Mouse (Mus musculus): ENCODE results near the gene Krt7. TPM values are rescaled to one million over a fixed set of nuclear protein-coding genes. Genes with fewer than 3 reads are reported as not detected.

Gene Krt7
- polyA plus RNA-seq, 1 experiment from 2014 or later, result 0.46 TPM

- 90% methylated on average over 2 of the region's 2 CpGs for WGBS
- H3K4me2 ChIP-seq (replicated peaks), result no peak overlapping the region
- H3K36me3 ChIP-seq, result no peaks in the 10 kb centered on the region
- H3K9ac ChIP-seq (replicated peaks), result no peak overlapping the region
- no peaks in the 10 kb centered on the region for H3K27me3 ChIP-seq
- H3K4me1 ChIP-seq, result peaks cover 9% of the 10 kb centered on the region; the same call in 1 of the 2 replicates
- ATAC-seq (replicated peaks), result no peak
- H3K4me3 ChIP-seq, result no peak overlapping the region
- no peaks in the 10 kb centered on the region for H3K9me3 ChIP-seq
- H3K27ac ChIP-seq (replicated peaks), result no peak overlapping the region
Observed at GRCm38 (mm10) chr15:101455292-101455691, 44.4 kb downstream of the Krt7 start.

GRCm38 (mm10) chr15:101455891-101456290 lies 45.0 kb downstream of the Krt7 start:
- 89% methylated on average over 6 of the region's 6 CpGs for WGBS
- H3K9ac ChIP-seq (replicated peaks), result no peak overlapping the region
- ATAC-seq (replicated peaks), result no peak
- H3K36me3 ChIP-seq, result no peaks in the 10 kb centered on the region
- H3K27ac ChIP-seq (replicated peaks), result no peak overlapping the region
- H3K4me1 ChIP-seq, result peaks cover 9% of the 10 kb centered on the region; the same call in 1 of the 2 replicates
- no peaks in the 10 kb centered on the region for H3K9me3 ChIP-seq
- H3K4me3 ChIP-seq, result no peak overlapping the region
- no peaks in the 10 kb centered on the region for H3K27me3 ChIP-seq
- no peak overlapping the region for H3K4me2 ChIP-seq (replicated peaks)

DNA sequence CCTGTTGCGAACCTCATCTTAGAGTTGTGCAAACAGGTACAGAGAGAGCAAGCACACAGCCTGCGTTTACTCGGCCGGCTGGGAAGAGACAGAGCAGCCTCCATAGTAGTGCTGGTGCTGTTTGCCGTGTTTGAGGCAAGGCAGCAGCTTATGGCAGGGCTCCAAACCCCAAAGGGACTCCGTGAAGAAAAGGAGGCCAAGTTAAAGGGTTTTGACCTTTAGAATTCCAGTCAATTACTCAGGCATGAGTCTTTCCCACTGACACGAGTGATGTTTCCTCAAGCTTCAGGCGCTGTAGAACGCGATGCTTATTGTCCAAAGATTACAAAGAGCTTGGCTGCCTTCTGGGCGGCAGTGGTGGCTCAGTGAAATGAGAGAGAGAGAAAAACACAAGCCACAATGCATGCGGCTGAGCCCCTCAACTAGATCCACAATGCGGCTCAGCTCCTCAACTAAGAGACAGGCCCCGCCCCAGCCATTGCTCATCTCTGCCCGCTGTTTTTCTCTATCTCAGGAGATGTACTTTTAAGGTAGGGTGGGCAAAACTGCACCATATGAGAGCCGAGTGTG lies 47.6 kb downstream of the Krt7 start:
- no peaks in the 10 kb centered on the region for H3K27me3 ChIP-seq
- no peak for ATAC-seq (replicated peaks)
- 34% methylated on average over 16 of the region's 16 CpGs for WGBS
- no peaks in the 10 kb centered on the region for H3K36me3 ChIP-seq
- H3K9me3 ChIP-seq, result no peaks in the 10 kb centered on the region
- no peak overlapping the region for H3K9ac ChIP-seq (replicated peaks)
- H3K4me1 ChIP-seq, result peaks cover 9% of the 10 kb centered on the region; the same call in 1 of the 2 replicates
- 0 out of 2 replicates have a peak overlapping the region, but pooled peaks have one; percentile 7 for H3K4me2 ChIP-seq (replicated peaks)
- H3K27ac ChIP-seq (replicated peaks), result no peak overlapping the region
- no peak overlapping the region for H3K4me3 ChIP-seq

GRCm38 (mm10) chr15:101459283-101459682 lies 48.4 kb downstream of the Krt7 start:
- Histone ChIP-seq H3K4me2 (replicated peaks) (no peak overlapping the region), H3K4me3 (no peak overlapping the region), H3K27me3 (no peaks in the 10 kb centered on the region), H3K9me3 (no peaks in the 10 kb centered on the region), H3K4me1 (peaks cover 9% of the 10 kb centered on the region; the same call in 1 of the 2 replicates), H3K9ac (replicated peaks) (no peak overlapping the region), H3K36me3 (no peaks in the 10 kb centered on the region), H3K27ac (replicated peaks) (no peak overlapping the region)
- ATAC-seq (replicated peaks), result no peak
- 84% methylated on average over 14 of the region's 14 CpGs for WGBS

DNA sequence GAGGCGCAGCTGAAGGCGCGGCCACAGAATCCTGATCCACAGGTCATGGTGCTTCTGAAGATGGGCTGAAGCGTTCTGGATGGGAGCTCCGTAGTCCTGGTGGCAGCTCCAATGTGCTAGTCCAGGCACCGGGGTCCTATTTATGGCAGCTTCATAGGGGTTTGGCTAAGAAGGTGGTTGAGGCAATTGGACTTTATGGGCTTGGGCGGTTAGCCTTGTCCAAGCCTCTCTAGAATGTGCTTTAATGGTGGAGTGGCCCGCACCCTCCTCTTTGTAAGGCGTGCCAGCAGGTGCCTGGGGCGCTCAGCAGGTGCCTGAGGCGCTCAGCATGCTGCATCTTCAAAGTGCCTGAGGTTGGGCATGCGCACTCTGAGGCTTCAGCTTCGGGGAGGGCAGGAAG lies 52.8 kb downstream of the Krt7 start, which contains the start of gene Krt81:
Gene Krt81, minus strand, starts transcription at position 101 of the 400 bp plus-strand sequence.
- no peaks in the 10 kb centered on the region for H3K36me3 ChIP-seq
- no peak within 1 kb of the TSS for H3K4me3 ChIP-seq
- H3K4me1 ChIP-seq, result peaks cover 2% of the 10 kb centered on the region; the same call in 1 of the 2 replicates
- no peak within 1 kb of the TSS for H3K4me2 ChIP-seq (replicated peaks)
- H3K9ac ChIP-seq (replicated peaks), result no peak within 1 kb of the TSS
- no peak for ATAC-seq (replicated peaks)
- no peaks in the 10 kb centered on the region for H3K9me3 ChIP-seq
- no peaks in the 10 kb centered on the region for H3K27me3 ChIP-seq
- WGBS, result 87% methylated on average over 13 of the region's 13 CpGs
- H3K27ac ChIP-seq (replicated peaks), result no peak within 1 kb of the TSS

- H3K27ac ChIP-seq (replicated peaks), result no peak overlapping the region
- no peak overlapping the region for H3K4me2 ChIP-seq (replicated peaks)
- no peaks in the 10 kb centered on the region for H3K27me3 ChIP-seq
- H3K4me3 ChIP-seq, result no peak overlapping the region
- H3K9me3 ChIP-seq, result no peaks in the 10 kb centered on the region
- H3K4me1 ChIP-seq, result no peaks in the 10 kb centered on the region
- no peak overlapping the region for H3K9ac ChIP-seq (replicated peaks)
- no peak for ATAC-seq (replicated peaks)
- H3K36me3 ChIP-seq, result no peaks in the 10 kb centered on the region
- WGBS, result 86% methylated on average over 4 of the region's 4 CpGs
Observed at GRCm38 (mm10) chr15:101469093-101469492, 58.2 kb downstream of the Krt7 start.

DNA sequence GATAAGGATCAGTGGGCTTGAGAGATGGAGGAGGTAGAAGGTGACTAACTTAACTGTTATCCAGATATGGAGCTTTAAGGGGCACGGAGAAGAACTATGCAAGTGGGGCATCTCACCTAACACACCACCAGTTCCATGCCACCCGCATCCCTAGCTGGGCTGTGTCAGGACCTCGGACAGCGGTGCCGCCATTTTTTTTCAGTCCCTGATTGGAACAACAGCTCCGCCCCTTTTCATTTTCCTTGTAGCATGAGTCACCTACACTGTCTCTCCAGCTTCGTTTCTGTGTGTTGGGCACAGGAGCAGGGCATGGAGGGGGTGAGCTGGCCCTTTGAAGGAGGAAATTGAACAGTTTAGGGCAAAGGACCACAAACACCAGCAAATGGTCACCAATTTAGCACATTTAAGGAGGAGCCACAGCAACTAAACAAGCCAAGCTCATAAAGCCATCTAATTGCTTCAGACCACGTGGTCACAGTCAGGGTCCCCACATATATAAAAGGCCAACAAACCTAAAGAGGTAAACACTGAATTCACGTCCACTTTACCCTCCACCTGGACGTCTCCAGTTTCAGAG lies 62.2 kb downstream of the Krt7 start, which contains the start of gene Krt86:
Gene Krt86, plus strand, starts transcription at position 527 of the 577 bp plus-strand sequence.
- no peaks in the 10 kb centered on the region for H3K9me3 ChIP-seq
- no peaks in the 10 kb centered on the region for H3K27me3 ChIP-seq
- no peak within 1 kb of the TSS for H3K4me2 ChIP-seq (replicated peaks)
- no peaks in the 10 kb centered on the region for H3K4me1 ChIP-seq
- H3K36me3 ChIP-seq, result no peaks in the 10 kb centered on the region
- no peak for ATAC-seq (replicated peaks)
- H3K4me3 ChIP-seq, result no peak within 1 kb of the TSS
- 38% methylated on average over 10 of the region's 10 CpGs for WGBS
- no peak within 1 kb of the TSS for H3K9ac ChIP-seq (replicated peaks)
- H3K27ac ChIP-seq (replicated peaks), result no peak within 1 kb of the TSS

- Histone ChIP-seq H3K27me3 (no peaks in the 10 kb centered on the region; the same call in 1 of the 2 replicates), H3K4me1 (peaks cover 11% of the 10 kb centered on the region), H3K27ac (replicated peaks) (no peak overlapping the region), H3K9ac (replicated peaks) (peak overlapping the region; percentile 42), H3K4me3 (peak overlapping the region; percentile 37), H3K9me3 (no peaks in the 10 kb centered on the region), H3K4me2 (replicated peaks) (peak overlapping the region; percentile 78), H3K36me3 (no peaks in the 10 kb centered on the region)
- WGBS, result 8% methylated on average over 31 of the region's 31 CpGs
- 0 out of 2 replicates have a peak, but pooled peaks have one; percentile 43 for ATAC-seq (replicated peaks)
Observed at GRCm38 (mm10) chr15:101479007-101479665, 68.3 kb downstream of the Krt7 start.

DNA sequence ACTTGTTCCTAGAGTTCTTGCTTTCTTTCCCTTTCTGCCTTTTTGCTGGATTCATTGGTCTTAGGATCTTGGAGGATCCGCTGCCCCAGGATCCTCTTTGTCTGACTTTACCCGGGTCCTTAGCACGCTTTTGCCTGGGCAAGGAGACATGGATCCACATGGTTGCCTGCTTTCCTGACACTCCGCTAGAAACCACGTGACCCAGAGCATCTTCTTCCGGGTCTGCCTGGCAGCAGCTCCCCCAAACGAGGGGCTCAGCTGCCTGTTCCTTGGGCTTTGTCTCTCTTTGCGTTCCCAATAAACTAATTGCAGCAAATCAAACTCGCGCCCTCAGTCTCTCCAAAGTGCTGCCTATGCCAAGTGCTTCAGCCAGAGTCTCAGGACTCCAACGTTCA lies 68.8 kb downstream of the Krt7 start:
- H3K9ac ChIP-seq (replicated peaks), result peak overlapping the region; percentile 42

More for the DNA sequence above, 68.8 kb downstream of the Krt7 start:
- Histone ChIP-seq H3K27ac (replicated peaks) (no peak overlapping the region), H3K4me2 (replicated peaks) (peak overlapping the region; percentile 78), H3K36me3 (no peaks in the 10 kb centered on the region), H3K4me1 (peaks cover 11% of the 10 kb centered on the region), H3K4me3 (peak overlapping the region; percentile 37), H3K27me3 (no peaks in the 10 kb centered on the region; the same call in 1 of the 2 replicates), H3K9me3 (no peaks in the 10 kb centered on the region)
- WGBS, result 25% methylated on average over 11 of the region's 11 CpGs
- ATAC-seq (replicated peaks), result 0 out of 2 replicates have a peak, but pooled peaks have one; percentile 55

MicroRNAs encoded within 50 kb of the gene (microRNA counts, 519-probe panel; counts per million panel counts)
- microRNA mmu-miR-1941-3p (2,141 counts per million, percentile 33 among the panel's probes with 10 or more counts), microRNA mmu-miR-1941-5p (769 counts per million, percentile 4 among the panel's probes with 10 or more counts)

Small RNA genes lying within 50 kb of the gene (microRNA-seq; reads per million reads assigned to microRNA genes)
- not detected for gene Mir1941

Other genes starting within 250 kb of the Krt7 start
- gene Acvr1b, start 237.0 kb upstream of the Krt7 start, polyA plus RNA-seq (2015; fragmentation: Nextera tagmentation; extraction: Ambion mirVana), result 22.6 and 22.8 TPM in 2 replicates
- 1.3 and 1.7 TPM in 2 replicates for gene Grasp, start 186.9 kb upstream of the Krt7 start, polyA plus RNA-seq (2015; fragmentation: Nextera tagmentation; extraction: Ambion mirVana)
- gene Nr4a1, start 156.8 kb upstream of the Krt7 start, polyA plus RNA-seq (2015; fragmentation: Nextera tagmentation; extraction: Ambion mirVana), result 3.7 and 4.3 TPM in 2 replicates
- 86.4 and 86.8 TPM in 2 replicates for gene Atg101, start 126.8 kb upstream of the Krt7 start, polyA plus RNA-seq (2015; fragmentation: Nextera tagmentation; extraction: Ambion mirVana)
- 0.37 and 0.48 TPM in 2 replicates for gene 6030408B16Rik, start 117.8 kb upstream of the Krt7 start, polyA plus RNA-seq (2015; fragmentation: Nextera tagmentation; extraction: Ambion mirVana)
- 0.08 TPM in 1 of 2 replicates, not detected in the other for gene Krt80, start 40.9 kb upstream of the Krt7 start, polyA plus RNA-seq (2015; fragmentation: Nextera tagmentation; extraction: Ambion mirVana)
- 0.09 and 0.10 TPM in 2 replicates for gene Krt87, start 27.8 kb downstream of the Krt7 start, polyA plus RNA-seq (2015; fragmentation: Nextera tagmentation; extraction: Ambion mirVana)
- not detected in 2 replicates for gene Krt88, start 36.7 kb downstream of the Krt7 start, polyA plus RNA-seq (2015; fragmentation: Nextera tagmentation; extraction: Ambion mirVana)
- gene Krt81, start 52.7 kb downstream of the Krt7 start, polyA plus RNA-seq (2015; fragmentation: Nextera tagmentation; extraction: Ambion mirVana), result not detected in 2 replicates
- not detected in 2 replicates for gene Krt86, start 62.4 kb downstream of the Krt7 start, polyA plus RNA-seq (2015; fragmentation: Nextera tagmentation; extraction: Ambion mirVana)
- gene Krt83, start 80.5 kb downstream of the Krt7 start, polyA plus RNA-seq (2015; fragmentation: Nextera tagmentation; extraction: Ambion mirVana), result not detected in 2 replicates
- not detected in 2 replicates for gene Gm49425, start 106.2 kb downstream of the Krt7 start, polyA plus RNA-seq (2015; fragmentation: Nextera tagmentation; extraction: Ambion mirVana)
- gene Krt84, start 121.8 kb downstream of the Krt7 start, polyA plus RNA-seq (2015; fragmentation: Nextera tagmentation; extraction: Ambion mirVana), result not detected in 2 replicates
- not detected in 2 replicates for gene Krt82, start 139.6 kb downstream of the Krt7 start, polyA plus RNA-seq (2015; fragmentation: Nextera tagmentation; extraction: Ambion mirVana)
- 0.09 TPM in 1 of 2 replicates, not detected in the other for gene Krt90, start 151.9 kb downstream of the Krt7 start, polyA plus RNA-seq (2015; fragmentation: Nextera tagmentation; extraction: Ambion mirVana)
- 0.08 TPM in 1 of 2 replicates, not detected in the other for gene Krt75, start 162.9 kb downstream of the Krt7 start, polyA plus RNA-seq (2015; fragmentation: Nextera tagmentation; extraction: Ambion mirVana)
- not detected in 2 replicates for gene Gm5414, start 217.1 kb downstream of the Krt7 start, polyA plus RNA-seq (2015; fragmentation: Nextera tagmentation; extraction: Ambion mirVana)
- not detected in 2 replicates for gene Gm5478, start 236.3 kb downstream of the Krt7 start, polyA plus RNA-seq (2015; fragmentation: Nextera tagmentation; extraction: Ambion mirVana)

Measured in forebrain, embryonic 15.5 days (tissue).